8 mouse cellular contexts compared by ENCODE assay signal in genomic region chr13:95961191-95961791, GRCm38 (mm10).
DNase-seq lines count a peak whose midpoint lies in the region; ATAC-seq and TF ChIP-seq lines count a peak whose summit lies in the region.

No protein-coding gene starts in this region.

- peak; percentile 33 for ATAC-seq in common myeloid progenitor, adult 5-6 weeks (replicated peaks; ENCODE audit: low read depth, poor library complexity, severe bottlenecking)
- ATAC-seq in intestine, embryonic 14.5 days (replicated peaks; ENCODE audit: low FRiP score, low TSS enrichment, low read depth): 0 out of 2 replicates have a peak, but pooled peaks have one; percentile 30
- ATAC-seq in limb, embryonic 12.5 days (ENCODE audit: insufficient number of reproducible peaks, insufficient read depth, low FRiP score, low TSS enrichment, low read depth): no peak
- ATAC-seq in midbrain, postnatal 0 days (ENCODE audit: low FRiP score): peak; percentile 20; the same call in 1 of the 2 replicates

- H3K4me1 ChIP-seq in intestine, embryonic 14.5 days (replicated peaks; ENCODE audit: control insufficient read depth, insufficient read depth, low read length): peaks cover 31% of the 10 kb centered on the region
- H3K4me1 ChIP-seq in limb, embryonic 12.5 days (replicated peaks): peaks cover 10% of the 10 kb centered on the region
- H3K4me1 ChIP-seq in midbrain, postnatal 0 days (ENCODE audit: insufficient read depth, low read length): peaks cover 7% of the 10 kb centered on the region; the same call in 1 of the 2 replicates

- H3K27me3 ChIP-seq in intestine, embryonic 14.5 days (replicated peaks; ENCODE audit: control insufficient read depth, insufficient read depth, low read length): no peaks in the 10 kb centered on the region
- H3K27me3 ChIP-seq in limb, embryonic 12.5 days: peaks cover 16% of the 10 kb centered on the region; the same call in 1 of the 2 replicates
- no peaks in the 10 kb centered on the region; the same call in 1 of the 2 replicates for H3K27me3 ChIP-seq in midbrain, postnatal 0 days (ENCODE audit: insufficient read depth, low read length)

- peak overlapping the region; percentile 75 for H3K4me2 ChIP-seq in intestine, embryonic 14.5 days (ENCODE audit: low read length)
- peak overlapping the region; percentile 78 for H3K4me2 ChIP-seq in limb, embryonic 12.5 days
- H3K4me2 ChIP-seq in midbrain, postnatal 0 days (ENCODE audit: low read depth, low read length, poor library complexity, severe bottlenecking): peak overlapping the region; percentile 71

- H3K27ac ChIP-seq in intestine, embryonic 14.5 days (ENCODE audit: low read depth): peak overlapping the region; percentile 47; the same call in 1 of the 2 replicates
- no peak overlapping the region for H3K27ac ChIP-seq in limb, embryonic 12.5 days
- H3K27ac ChIP-seq in midbrain, postnatal 0 days (ENCODE audit: low read depth, low read length): no peak overlapping the region

- no peaks in the 10 kb centered on the region for H3K36me3 ChIP-seq in intestine, embryonic 14.5 days (ENCODE audit: control insufficient read depth, insufficient read depth, low read length)
- no peaks in the 10 kb centered on the region for H3K36me3 ChIP-seq in limb, embryonic 12.5 days
- H3K36me3 ChIP-seq in midbrain, postnatal 0 days (ENCODE audit: insufficient read depth, low read length): no peaks in the 10 kb centered on the region

- DNase-seq in gastrocnemius, adult 18-20 months (ENCODE audit: low spot score): peak; percentile 5
- no peak for DNase-seq in gastrocnemius, adult 8-10 months (ENCODE audit: low spot score in 2 of 2)
- DNase-seq in frontal cortex, postnatal 25 days (ENCODE audit: low spot score in 2 of 2): peak; percentile 17 to 36
- DNase-seq in intestine, embryonic 14.5 days (ENCODE audit: low spot score): peak; percentile 73
- peak; percentile 63 for DNase-seq in midbrain, postnatal 0 days (ENCODE audit: low spot score)
- DNase-seq in thymus, postnatal 25 days: peak; percentile 28

- H3K4me3 ChIP-seq in intestine, embryonic 14.5 days (ENCODE audit: low read depth, low read length): peak overlapping the region; percentile 40
- peak overlapping the region; percentile 43 for H3K4me3 ChIP-seq in limb, embryonic 12.5 days (replicated peaks)
- H3K4me3 ChIP-seq in midbrain, postnatal 0 days (ENCODE audit: low read depth, low read length): peak overlapping the region; percentile 35

- H3K9ac ChIP-seq in intestine, embryonic 14.5 days (ENCODE audit: low read length): peak overlapping the region; percentile 43
- H3K9ac ChIP-seq in limb, embryonic 12.5 days (replicated peaks): peak overlapping the region; percentile 60
- peak overlapping the region; percentile 39; the same call in 1 of the 2 replicates for H3K9ac ChIP-seq in midbrain, postnatal 0 days (replicated peaks; ENCODE audit: low read length, poor library complexity, severe bottlenecking)

- no peaks in the 10 kb centered on the region for H3K9me3 ChIP-seq in intestine, embryonic 14.5 days (ENCODE audit: control insufficient read depth, low read length)
- H3K9me3 ChIP-seq in limb, embryonic 12.5 days: no peaks in the 10 kb centered on the region
- no peaks in the 10 kb centered on the region for H3K9me3 ChIP-seq in midbrain, postnatal 0 days (ENCODE audit: low read length)

- TF ChIP-seq CTCF in midbrain, postnatal 0 days (IDR thresholded peaks at IDR 0.05): no peak

- WGBS in intestine, embryonic 14.5 days: 10% methylated on average over 29 of the region's 29 CpGs
- WGBS in limb, embryonic 12.5 days: 12% methylated on average over 29 of the region's 29 CpGs
- WGBS in midbrain, postnatal 0 days: 4% methylated on average over 29 of the region's 29 CpGs

Comparison
In these comparisons a context has a peak if more than half of its experiments do, and no peak if none do; other contexts are left out.
1. DNase-seq: peak in gastrocnemius, adult 18-20 months (single experiment), frontal cortex, postnatal 25 days (2 of 2), intestine, embryonic 14.5 days (single experiment), midbrain, postnatal 0 days (single experiment) and thymus, postnatal 25 days (single experiment); none in gastrocnemius, adult 8-10 months (0 of 2).
2. Peak in every context shown above with its lines, with median percentiles within 50 percentile points of each other: H3K4me2 ChIP-seq, H3K4me3 ChIP-seq and H3K9ac ChIP-seq.